Mouse (Mus musculus): ENCODE results near the gene Ptprk. TPM values are rescaled to one million over a fixed set of nuclear protein-coding genes. Genes with fewer than 3 reads are reported as not detected.

Gene Ptprk
- total and polyA plus RNA-seq, 3 experiments, result 8.6 to 21.0 (median 20.0) TPM

DNA sequence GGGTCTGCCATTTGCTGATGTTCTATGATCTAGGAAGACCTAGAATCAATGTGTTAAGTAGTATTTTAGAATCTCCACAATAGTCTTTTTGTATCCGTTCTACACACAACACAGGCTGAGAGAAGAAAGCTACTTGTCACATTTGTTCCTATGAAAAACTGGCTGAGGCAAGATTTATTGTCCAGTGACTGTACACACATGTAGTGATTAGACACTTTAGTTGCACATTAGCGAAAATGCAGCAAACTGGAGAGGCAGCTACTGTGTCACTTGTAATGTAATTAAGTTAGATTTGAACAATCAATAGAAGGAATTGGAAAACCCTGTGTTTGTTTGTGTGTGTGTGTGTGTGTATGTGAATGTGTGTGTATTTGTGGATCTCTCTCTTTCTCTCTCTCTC, 8.6 kb downstream of the Ptprk start:
- no peak for DNase-seq
- no peaks in the 10 kb centered on the region for H3K36me3 ChIP-seq (ENCODE audit: control insufficient read depth, insufficient read depth, low read length)
- intact Hi-C loops (cut with DNase I), result no loop called here
- no peak for TF ChIP-seq CTCF (IDR thresholded peaks at IDR 0.05)
- no peak for TF ChIP-seq POLR2A (IDR thresholded peaks at IDR 0.05; ENCODE audit: insufficient read depth, low read depth, low read length)
- no peak for TF ChIP-seq EP300 (IDR thresholded peaks at IDR 0.05; ENCODE audit: insufficient read depth, low read depth, low read length)
- no peaks in the 10 kb centered on the region; the same call in 1 of the 2 replicates for H3K79me2 ChIP-seq (replicated peaks; ENCODE audit: control insufficient read depth, insufficient read depth, low read length)
- no peak overlapping the region for H3K4me3 ChIP-seq
- no peak overlapping the region for H3K9ac ChIP-seq (ENCODE audit: low read depth, low read length)
- H3K27ac ChIP-seq, result no peak overlapping the region
- no peaks in the 10 kb centered on the region for H3K27me3 ChIP-seq (ENCODE audit: control insufficient read depth, insufficient read depth, low read length)
- H3K4me1 ChIP-seq (ENCODE audit: control insufficient read depth, insufficient read depth, low read length), result no peaks in the 10 kb centered on the region; the same call in 1 of the 2 replicates
- 85% methylated on average over 2 of the region's 2 CpGs for WGBS

DNA sequence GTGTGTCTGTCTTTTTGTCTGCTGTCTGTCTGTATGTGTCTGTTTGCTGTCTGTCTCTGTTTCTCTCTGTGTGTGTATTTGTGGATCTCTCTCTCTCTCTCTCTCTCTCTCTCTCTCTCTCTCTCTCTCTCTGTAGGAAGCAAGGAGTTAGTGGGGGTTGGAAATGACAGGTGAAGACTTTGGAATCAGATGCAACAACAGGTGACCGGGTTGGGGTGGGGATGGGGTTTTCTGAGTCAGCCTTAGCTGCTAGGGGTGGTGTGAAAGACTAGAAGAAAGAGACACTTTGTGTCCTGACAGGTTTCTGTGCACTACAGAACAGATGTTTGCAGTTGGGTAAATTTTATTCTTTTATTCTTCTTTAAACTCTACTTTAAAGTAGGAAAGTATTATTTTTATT, 9.0 kb downstream of the Ptprk start:
- intact Hi-C loops (cut with DNase I), result no loop called here

DNA sequence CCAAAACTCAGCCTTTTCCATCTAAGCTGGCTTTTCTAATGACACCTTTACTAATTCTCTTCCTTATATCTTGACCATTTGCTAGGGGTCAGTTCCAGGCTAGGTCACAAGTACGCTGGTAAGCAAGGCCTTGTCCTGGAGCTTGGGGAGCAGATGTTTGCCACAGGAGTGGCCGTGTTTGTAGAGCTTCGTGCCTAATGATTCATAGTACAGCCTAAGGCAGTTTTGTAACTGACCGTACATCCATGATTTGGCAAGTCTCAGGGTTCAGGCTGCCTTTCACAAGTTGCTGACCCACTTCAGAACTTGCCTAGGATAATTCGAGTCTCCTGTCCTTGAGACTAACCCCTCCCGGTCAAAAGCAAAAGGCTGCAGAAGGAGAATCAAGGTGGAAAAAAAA, 12.7 kb downstream of the Ptprk start:
- H3K4me1 ChIP-seq (ENCODE audit: control insufficient read depth, insufficient read depth, low read length), result peaks cover 2% of the 10 kb centered on the region; the same call in 1 of the 2 replicates
- H3K79me2 ChIP-seq (replicated peaks; ENCODE audit: control insufficient read depth, insufficient read depth, low read length), result no peaks in the 10 kb centered on the region; the same call in 1 of the 2 replicates
- H3K27me3 ChIP-seq (ENCODE audit: control insufficient read depth, insufficient read depth, low read length), result no peaks in the 10 kb centered on the region
- no peaks in the 10 kb centered on the region; the same call in 1 of the 2 replicates for H3K36me3 ChIP-seq (ENCODE audit: control insufficient read depth, insufficient read depth, low read length)
- no peak for TF ChIP-seq CTCF (IDR thresholded peaks at IDR 0.05)
- no peak for TF ChIP-seq EP300 (IDR thresholded peaks at IDR 0.05; ENCODE audit: insufficient read depth, low read depth, low read length)
- no peak for TF ChIP-seq POLR2A (IDR thresholded peaks at IDR 0.05; ENCODE audit: insufficient read depth, low read depth, low read length)
- no peak overlapping the region for H3K4me3 ChIP-seq
- H3K27ac ChIP-seq, result no peak overlapping the region
- WGBS, result 68% methylated on average over 6 of the region's 6 CpGs
- intact Hi-C loops (cut with DNase I), result no loop called here
- H3K9ac ChIP-seq (ENCODE audit: low read depth, low read length), result no peak overlapping the region
- no peak for DNase-seq

More for the DNA sequence above, 9.0 kb downstream of the Ptprk start:
- no peak for DNase-seq
- TF ChIP-seq POLR2A (IDR thresholded peaks at IDR 0.05; ENCODE audit: insufficient read depth, low read depth, low read length), result no peak
- TF ChIP-seq EP300 (IDR thresholded peaks at IDR 0.05; ENCODE audit: insufficient read depth, low read depth, low read length), result no peak
- TF ChIP-seq CTCF (IDR thresholded peaks at IDR 0.05), result no peak
- Histone ChIP-seq H3K4me1 (ENCODE audit: control insufficient read depth, insufficient read depth, low read length) (no peaks in the 10 kb centered on the region; the same call in 1 of the 2 replicates), H3K27ac (no peak overlapping the region), H3K79me2 (replicated peaks; ENCODE audit: control insufficient read depth, insufficient read depth, low read length) (no peaks in the 10 kb centered on the region; the same call in 1 of the 2 replicates), H3K27me3 (ENCODE audit: control insufficient read depth, insufficient read depth, low read length) (no peaks in the 10 kb centered on the region), H3K4me3 (no peak overlapping the region), H3K9ac (ENCODE audit: low read depth, low read length) (no peak overlapping the region), H3K36me3 (ENCODE audit: control insufficient read depth, insufficient read depth, low read length) (no peaks in the 10 kb centered on the region)
- whole genome bisulfite sequencing, result 84% methylated on average over 1 of the region's 1 CpGs

DNA sequence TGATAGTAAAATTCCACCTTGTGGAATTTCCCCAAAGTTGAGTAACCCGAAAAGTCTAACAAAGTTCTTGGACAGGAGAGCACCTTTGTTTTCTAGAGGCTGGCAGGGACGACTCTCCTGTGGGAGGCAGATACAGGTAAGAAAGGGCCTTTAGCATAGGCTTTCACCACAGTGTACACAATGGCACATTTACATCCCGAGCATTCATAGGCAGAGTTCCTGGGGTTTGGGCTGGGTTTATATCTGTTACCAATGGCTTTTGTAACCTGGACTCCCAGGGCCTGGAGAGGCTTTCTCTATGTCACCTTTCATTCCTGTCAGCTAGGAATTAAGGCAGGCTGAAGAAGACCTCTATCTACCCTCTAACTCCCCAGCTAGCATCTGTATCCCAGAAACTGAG, 13.1 kb downstream of the Ptprk start:
- intact Hi-C loops (cut with DNase I), result no loop called here

DNA sequence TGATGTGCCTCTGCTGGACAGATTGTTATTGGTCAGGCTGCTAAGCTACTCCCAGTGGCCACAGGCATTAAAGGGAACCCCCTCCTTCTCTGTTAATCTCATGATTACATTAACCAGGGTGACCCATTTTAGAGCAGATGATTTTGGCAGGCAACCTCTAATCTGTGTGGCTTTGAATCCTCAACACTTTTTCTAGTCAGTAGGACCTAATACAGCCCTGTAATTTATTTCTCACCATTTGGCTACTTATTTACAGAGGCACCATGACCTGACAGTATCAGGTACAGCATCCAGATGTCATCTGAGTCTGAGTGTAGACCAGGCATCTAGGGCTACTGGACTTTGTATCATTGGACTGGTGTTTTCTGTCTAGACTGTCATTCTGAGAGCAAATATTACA, 21.4 kb downstream of the Ptprk start:
- TF ChIP-seq POLR2A (IDR thresholded peaks at IDR 0.05; ENCODE audit: insufficient read depth, low read depth, low read length) (no peak), CTCF (IDR thresholded peaks at IDR 0.05) (no peak), EP300 (IDR thresholded peaks at IDR 0.05; ENCODE audit: insufficient read depth, low read depth, low read length) (no peak)
- Histone ChIP-seq H3K27me3 (ENCODE audit: control insufficient read depth, insufficient read depth, low read length) (no peaks in the 10 kb centered on the region), H3K27ac (no peak overlapping the region), H3K36me3 (ENCODE audit: control insufficient read depth, insufficient read depth, low read length) (no peaks in the 10 kb centered on the region), H3K4me3 (no peak overlapping the region), H3K9ac (ENCODE audit: low read depth, low read length) (no peak overlapping the region), H3K79me2 (replicated peaks; ENCODE audit: control insufficient read depth, insufficient read depth, low read length) (no peaks in the 10 kb centered on the region; the same call in none of the 2 replicates), H3K4me1 (ENCODE audit: control insufficient read depth, insufficient read depth, low read length) (no peaks in the 10 kb centered on the region; the same call in 1 of the 2 replicates)
- intact Hi-C loops (cut with DNase I), result no loop called here
- DNase-seq, result no peak

More for the DNA sequence above, 13.1 kb downstream of the Ptprk start:
- no peaks in the 10 kb centered on the region; the same call in 1 of the 2 replicates for H3K36me3 ChIP-seq (ENCODE audit: control insufficient read depth, insufficient read depth, low read length)
- H3K27me3 ChIP-seq (ENCODE audit: control insufficient read depth, insufficient read depth, low read length), result no peaks in the 10 kb centered on the region
- TF ChIP-seq CTCF (IDR thresholded peaks at IDR 0.05) (no peak), EP300 (IDR thresholded peaks at IDR 0.05; ENCODE audit: insufficient read depth, low read depth, low read length) (no peak), POLR2A (IDR thresholded peaks at IDR 0.05; ENCODE audit: insufficient read depth, low read depth, low read length) (no peak)
- WGBS, result 86% methylated on average over 3 of the region's 3 CpGs
- no peak overlapping the region for H3K4me3 ChIP-seq
- peaks cover 2% of the 10 kb centered on the region; the same call in 1 of the 2 replicates for H3K4me1 ChIP-seq (ENCODE audit: control insufficient read depth, insufficient read depth, low read length)
- H3K9ac ChIP-seq (ENCODE audit: low read depth, low read length), result no peak overlapping the region
- DNase-seq, result no peak
- no peaks in the 10 kb centered on the region; the same call in 1 of the 2 replicates for H3K79me2 ChIP-seq (replicated peaks; ENCODE audit: control insufficient read depth, insufficient read depth, low read length)
- H3K27ac ChIP-seq, result no peak overlapping the region

GRCm38 (mm10) chr10:28097637-28098036, 23.0 kb downstream of the Ptprk start:
- H3K27ac ChIP-seq, result no peak overlapping the region
- no peak overlapping the region for H3K9ac ChIP-seq (ENCODE audit: low read depth, low read length)
- intact Hi-C loops (cut with DNase I), result no loop called here
- no peaks in the 10 kb centered on the region for H3K27me3 ChIP-seq (ENCODE audit: control insufficient read depth, insufficient read depth, low read length)
- H3K79me2 ChIP-seq (replicated peaks; ENCODE audit: control insufficient read depth, insufficient read depth, low read length), result no peaks in the 10 kb centered on the region; the same call in none of the 2 replicates
- peaks cover 2% of the 10 kb centered on the region for H3K4me1 ChIP-seq (ENCODE audit: control insufficient read depth, insufficient read depth, low read length)
- DNase-seq, result no peak
- 71% methylated on average over 7 of the region's 7 CpGs for WGBS
- peaks cover 9% of the 10 kb centered on the region for H3K36me3 ChIP-seq (ENCODE audit: control insufficient read depth, insufficient read depth, low read length)
- TF ChIP-seq EP300 (IDR thresholded peaks at IDR 0.05; ENCODE audit: insufficient read depth, low read depth, low read length) (no peak), CTCF (IDR thresholded peaks at IDR 0.05) (no peak), POLR2A (IDR thresholded peaks at IDR 0.05; ENCODE audit: insufficient read depth, low read depth, low read length) (no peak)
- no peak overlapping the region for H3K4me3 ChIP-seq
